Mouse (Mus musculus) gastrocnemius, adult 18-20 months (tissue): ENCODE data around the gene Nars2. TPM values are rescaled to one million over a fixed set of nuclear protein-coding genes. Genes with fewer than 3 reads are reported as not detected.

Source experiments
- DNase-seq: peaks from one replicate; pipeline ENCODE4 v3.0.0; 2021; ENCODE audit warnings: low spot score
- total RNA-seq, 2 experiments: library from RNA; stranded (reverse); gene quantifications; 2 replicates each; pipeline ENCODE4 v1.2.3; 2021

Nars2 gene
- total RNA-seq, 2 experiments from 2014 or later = 6.1 to 8.5 TPM

DNA sequence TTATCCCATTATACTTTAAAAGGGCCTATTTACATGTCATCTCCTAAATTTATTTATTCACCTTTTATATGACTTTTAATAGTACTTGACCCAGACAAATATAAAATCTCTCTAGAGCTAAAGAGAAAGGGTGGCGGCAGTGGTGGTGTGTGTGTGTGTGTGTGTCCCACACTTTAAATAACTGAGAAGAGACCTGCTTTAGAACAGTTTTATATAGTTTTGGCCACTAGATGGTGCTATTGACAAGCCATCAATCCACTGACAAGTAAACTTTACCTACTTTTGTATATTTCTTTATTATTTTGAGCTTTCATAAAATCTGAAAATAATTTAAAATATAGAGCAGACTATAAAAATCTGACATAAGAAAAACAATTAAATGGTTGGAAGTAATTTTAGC lies 19.1 kb downstream of the Nars2 start:
- peak; percentile 61 for DNase-seq

DNA sequence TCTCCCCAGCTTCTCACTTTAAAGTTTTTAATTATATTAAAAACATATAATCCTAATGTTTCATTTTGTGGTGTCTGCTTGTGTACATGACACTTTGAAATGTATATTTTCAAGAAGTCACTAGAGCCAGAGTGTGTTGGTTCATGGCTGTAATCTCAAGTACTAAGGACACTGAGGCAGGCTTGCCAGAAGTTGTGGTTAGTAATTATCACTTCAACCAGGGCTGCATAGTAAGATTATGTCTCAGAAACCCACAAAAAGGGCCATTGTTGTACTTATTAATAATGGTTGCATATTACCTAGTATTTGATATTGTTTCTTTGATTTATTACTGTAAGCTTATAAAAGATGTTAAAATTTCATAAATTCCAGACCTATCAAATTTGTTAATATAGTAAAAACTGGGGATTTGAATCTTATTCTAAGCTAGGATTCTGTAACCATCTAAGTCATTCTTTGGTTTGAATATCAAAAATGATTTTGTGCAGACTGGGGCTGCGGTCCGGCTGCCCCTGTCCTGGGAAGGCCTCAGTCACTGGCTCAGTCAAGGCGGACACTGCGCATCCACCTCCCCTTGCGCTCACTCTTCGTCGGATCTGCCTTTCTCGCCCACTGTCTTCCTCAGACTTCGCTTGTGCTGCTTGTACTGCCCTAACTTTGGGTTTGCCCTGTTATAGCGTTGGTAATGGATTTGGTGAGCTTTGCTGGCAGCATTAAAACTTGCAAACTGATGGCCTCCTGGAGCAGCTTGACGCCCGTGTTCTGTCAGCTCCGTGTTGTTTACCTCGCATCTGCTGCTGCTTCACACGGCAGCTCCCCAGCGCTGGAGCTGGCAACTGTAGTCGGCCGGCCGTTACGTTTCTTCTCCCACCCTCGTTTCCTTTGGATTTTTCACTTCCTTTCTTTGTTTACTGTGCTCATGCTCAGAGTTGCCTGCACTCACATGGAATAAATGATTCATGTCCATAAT lies 20.0 kb downstream of the Nars2 start:
- DNase-seq = no peak

DNA sequence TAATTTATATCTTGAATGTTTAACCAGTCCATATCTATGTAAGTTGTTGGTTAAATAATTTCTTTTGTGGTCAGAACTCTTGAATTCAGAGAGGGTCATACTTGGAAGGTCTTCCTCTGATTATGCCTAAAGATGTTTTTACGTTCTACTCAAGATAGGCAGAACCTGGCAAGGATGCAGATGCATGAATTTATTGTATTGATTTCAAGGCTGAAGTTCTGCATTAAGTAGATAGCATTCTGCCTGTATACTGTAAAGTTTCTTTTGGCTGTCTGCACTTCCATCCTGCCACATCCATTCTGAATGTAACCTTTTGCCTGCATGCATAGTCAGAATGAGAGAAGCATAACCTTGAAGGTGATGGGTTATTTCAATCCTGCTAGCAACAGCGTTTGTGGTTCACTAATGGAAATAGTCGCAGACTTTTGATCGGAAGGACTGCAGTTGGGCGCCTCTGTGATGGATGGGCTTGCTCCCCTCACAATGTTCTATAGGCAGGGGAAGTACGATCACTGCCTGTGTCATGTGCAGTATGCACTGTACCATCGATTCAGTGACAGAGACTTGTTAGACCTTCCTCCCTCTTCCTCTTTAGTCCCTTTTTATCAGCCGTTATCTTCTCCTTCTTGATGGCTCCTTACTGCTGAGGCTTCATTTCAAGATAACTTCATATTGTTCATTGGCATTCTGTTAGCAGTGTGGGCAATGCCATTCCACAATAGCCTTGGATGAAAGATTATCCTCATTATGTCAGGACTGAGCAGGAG lies 21.0 kb downstream of the Nars2 start:
- DNase-seq = no peak

DNA sequence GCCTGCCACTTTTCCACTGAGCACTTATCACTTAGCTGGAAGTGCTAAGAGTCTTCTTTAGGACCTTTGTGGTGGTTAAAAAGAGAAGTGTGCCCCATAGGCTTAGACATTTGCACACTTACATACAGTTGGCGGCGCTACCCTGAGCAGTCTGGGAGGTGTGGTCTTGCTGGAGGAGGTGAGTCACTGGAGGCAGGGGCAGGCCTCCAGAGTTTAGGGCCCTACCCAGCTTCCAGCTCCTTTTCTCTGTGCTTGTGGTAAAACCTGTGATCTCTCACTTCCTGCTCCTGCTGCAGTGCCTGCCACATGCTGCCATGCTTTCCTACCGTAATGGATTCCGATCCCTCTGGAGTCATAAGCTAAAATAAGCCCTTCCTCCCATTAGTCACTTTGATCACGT lies 24.6 kb downstream of the Nars2 start:
- peak; percentile 16 for DNase-seq

DNA sequence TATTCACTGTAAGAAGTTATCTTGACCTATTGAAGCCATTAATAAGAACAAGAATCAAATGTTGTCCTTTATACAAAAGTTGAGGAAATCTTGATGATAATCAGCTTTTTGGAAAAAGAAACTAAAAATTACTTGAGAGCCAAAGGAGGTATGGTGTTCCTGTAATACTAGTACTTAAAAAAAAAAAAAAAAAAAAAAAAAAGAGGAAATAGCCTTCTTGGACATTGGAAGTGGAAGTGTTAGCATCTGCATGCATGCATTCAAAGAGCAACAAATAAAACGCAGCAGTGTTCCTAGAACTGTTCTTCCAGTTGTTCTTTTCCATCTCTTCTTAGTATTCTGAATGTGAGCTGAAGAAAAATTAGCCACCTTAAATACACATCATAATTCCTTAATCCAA lies 25.9 kb downstream of the Nars2 start:
- DNase-seq = no peak

DNA sequence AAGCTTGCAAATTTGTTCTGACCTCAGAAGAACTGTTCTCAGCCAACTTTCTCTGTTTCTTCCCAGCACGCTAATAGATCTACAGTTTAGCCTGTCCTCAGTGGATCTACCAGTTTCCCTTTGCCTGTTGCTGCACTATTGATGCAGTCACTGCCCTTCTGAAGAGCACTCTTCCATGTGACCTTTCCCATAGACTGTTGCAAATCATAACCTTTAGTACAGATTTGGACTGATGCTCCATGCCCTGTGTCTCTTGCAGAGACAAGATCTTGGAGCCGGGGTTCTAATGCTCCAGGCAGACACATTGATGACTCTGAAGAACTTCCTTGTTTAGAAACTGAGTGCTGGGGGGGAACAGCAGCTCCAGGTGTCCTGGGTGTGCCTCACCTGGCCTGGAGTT lies 30.1 kb downstream of the Nars2 start:
- no peak for DNase-seq

DNA sequence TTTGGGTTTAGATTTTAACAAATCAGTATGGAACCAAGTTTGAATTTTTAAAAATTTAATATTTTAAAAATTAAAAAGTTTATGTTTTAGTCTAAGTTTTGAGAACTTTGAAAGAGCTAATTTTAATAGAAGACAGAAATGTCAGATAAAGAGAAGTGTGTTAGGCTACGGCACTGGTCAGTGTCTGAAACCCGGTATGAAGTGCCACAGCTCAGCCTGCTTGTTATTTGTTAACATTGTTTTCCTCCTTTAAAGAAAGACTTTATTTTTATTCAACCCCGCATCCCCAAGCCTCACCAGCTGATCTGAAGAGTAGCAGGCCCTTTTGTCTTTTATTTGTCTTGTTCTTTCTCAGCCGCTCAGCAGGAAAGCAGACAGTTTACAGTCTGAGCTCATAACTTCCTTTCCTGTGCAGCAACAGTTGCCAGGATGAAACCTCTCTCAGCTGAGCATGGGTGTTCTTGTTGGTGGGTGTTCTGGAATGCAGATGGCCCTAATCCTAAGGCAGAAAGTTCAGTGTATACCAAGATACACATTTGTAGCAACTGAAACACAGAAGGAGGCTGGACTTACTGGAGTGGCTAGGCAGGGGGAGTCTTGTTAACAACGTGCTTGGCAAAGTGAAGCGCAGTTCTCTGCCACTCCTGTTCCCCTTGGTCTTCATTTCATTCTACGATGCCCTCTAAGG lies 32.5 kb downstream of the Nars2 start:
- no peak for DNase-seq

DNA sequence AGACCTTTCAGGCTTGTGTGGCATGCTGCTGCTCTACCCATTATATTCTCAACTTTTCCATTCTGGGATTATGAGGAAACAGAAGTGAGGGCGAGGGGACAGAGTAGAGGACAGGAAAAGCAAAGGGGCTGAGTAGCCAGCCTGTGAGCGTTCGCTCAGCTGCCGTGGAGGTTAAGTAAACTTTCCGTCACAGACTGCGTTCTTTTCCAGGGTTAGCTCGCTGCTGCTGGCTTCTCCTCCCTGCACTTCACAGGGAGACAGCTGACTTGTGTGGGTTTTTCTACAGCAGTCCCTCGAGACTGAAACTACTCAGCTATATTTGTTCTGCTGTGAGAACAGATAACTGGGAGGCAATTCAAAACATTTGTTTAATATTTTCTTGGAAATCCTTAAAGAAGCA lies 34.5 kb downstream of the Nars2 start:
- peak; percentile 42 for DNase-seq

DNA sequence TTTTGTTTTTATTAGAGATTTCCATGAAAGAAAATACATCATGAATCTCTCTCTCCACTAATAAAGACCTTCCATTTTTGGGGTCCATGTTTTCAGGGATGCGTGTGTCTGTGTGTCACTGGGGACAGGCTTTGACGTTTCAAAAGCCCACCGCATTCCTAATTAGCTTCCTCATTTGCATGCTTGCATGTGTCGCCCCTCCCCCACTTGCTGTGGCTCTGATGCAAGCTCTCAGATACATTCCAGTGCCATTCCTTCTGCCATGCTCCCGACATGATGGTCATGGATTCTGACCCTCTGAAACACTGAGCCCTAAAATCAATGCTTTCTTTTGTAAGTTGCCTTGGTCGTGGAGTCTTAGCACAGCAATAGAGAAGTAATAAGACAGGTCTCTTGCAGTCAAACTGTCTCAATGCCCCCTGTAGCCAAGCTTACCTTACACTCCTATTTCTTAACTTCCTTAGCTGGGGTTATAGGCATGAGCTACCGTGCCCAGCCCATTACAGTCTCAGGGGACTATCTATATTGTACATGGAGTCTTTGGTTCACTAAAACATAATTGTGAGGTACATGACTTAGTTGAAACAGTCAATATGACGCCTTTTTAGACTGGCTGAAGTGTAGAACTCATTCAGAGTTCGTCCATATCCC lies 35.6 kb downstream of the Nars2 start:
- DNase-seq = no peak

DNA sequence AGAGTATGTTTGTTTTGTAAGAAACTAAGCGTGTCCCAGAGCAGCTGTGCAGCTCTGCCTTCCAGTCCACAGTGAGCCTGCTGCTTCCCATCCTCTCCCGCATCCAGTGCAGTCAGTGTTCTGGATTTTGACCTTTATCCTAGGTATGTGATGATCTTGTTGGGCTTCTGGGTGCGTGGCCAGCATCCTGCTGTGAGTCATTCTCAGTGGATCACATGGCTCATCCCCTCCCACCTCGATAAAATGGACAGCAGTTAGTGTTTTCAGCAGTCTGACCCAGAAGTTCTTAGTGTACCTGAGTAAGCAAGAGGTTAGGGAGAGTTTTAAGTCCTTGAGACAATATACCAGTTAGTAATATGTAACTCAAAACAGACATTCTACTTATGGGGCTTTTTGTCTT lies 36.4 kb downstream of the Nars2 start:
- no peak for DNase-seq

DNA sequence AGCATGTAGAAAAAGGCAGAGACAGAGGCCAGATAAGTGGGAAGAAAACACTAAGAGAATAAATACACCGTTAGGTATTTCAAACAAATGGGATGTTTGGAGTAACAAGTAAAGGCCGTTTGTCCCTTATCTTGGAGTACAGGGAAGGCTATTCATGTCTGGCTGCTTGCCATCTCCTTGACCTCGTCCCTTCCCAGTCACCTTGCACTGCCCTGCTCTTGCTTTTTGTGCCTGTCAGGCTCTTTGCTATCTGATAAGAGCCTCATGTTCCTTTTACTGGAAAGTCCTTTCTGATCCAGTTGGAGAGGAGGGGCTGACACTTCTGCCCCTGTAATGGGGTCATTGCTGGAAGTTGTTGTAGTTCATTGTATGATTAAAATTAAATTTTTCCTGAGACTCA lies 61.7 kb downstream of the Nars2 start:
- DNase-seq = no peak

DNA sequence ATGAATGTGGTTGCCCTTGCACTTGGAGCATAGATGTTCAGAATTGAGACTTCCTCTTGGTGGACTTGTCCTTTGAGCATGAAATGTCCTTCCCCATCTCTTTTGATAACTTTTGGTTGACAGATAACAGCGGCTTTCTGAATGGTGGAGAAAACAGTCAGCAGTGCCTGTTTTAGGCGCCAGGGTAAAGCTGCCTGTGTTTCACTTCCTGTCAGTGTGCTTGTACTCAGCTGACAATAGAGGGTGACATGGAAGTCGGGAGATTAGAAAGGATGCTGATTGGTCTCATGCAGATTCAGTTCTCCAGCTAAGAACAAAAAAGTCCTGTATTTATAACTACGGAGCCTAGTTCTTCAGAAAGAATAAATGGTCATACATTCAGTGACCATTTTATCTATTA lies 66.7 kb downstream of the Nars2 start:
- DNase-seq = no peak

DNA sequence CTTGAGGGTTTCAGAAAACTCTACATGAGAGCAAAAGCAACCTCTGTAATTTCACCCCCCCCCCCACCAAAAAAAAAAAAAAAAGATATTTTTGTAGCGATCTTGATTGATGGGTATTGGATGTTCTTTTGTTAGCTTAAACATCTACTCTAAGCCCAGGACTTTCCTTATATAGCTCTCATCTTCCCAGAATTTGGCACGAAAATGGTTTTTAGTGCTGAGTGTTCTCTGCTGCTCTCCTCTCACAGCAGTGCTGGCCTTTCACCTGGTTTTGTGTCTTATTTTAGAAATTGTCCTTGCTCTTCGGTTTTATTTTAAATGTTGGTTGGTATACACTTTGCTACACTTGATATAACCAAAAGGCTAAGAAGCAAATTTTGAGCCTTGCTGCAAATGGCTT lies 67.1 kb downstream of the Nars2 start:
- no peak for DNase-seq

DNA sequence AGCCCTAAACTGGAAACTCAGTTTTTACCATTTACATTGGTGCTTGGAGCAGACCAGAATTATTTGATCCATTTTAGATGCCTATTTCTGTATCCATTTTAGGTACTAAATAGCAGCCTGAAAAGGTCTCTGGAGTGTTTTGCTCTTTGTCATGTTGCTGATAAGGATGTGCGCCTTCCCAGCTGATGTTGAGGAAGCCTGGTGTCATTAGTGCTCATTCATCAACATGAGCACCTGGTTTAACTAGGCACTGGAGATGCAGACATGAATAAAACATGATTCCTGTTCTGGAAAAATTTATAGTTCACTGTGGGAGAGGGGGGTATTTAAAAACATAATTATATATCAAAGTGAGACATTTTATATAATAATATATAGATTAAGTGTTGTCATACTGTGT lies 68.0 kb downstream of the Nars2 start:
- DNase-seq = no peak

DNA sequence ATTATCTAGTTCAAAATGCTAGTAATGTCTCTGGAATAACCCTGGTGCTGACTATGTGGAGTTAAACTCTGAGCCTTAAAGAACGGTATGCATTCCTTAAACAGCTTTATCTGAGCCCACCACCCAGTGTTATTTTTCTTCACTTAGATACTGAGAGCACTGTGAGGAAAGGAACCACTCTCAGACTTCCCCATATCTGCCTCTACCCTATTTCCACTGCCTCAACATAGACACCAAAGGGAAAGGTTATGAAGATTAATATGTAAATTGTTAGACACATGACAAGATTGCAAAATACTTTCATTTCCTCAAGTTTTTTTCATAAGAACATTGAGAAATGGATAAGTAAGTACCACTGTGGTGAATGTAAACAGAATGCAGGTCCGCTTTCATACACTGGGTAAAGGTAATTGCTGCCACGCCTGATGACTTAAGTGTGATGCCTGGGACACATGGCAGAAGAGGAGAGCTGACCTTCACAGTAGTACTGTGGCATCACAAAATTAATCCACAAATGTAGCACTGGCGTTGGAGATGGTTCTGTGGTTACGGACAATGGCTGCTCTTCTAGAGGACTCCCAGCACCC lies 75.6 kb downstream of the Nars2 start:
- no peak for DNase-seq

DNA sequence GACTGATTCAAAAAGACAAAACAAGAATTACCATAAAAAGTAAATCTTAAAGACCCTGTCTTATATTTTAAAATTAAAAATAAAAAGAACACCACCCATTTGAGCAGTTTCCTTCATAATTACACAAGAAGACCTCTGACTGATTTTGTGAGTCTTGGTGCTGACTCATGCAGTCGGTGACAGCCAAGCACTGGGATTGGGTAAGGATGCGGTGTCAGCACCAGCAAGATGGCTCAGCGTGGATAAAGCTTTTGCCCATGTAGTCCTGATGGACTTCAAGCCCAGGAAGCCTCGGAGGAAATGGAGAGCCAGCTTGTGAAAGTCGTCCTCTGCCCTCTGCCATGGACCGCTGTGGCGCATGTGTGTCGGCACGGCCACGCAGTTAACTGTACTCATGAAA lies 77.8 kb downstream of the Nars2 start:
- DNase-seq = no peak

DNA sequence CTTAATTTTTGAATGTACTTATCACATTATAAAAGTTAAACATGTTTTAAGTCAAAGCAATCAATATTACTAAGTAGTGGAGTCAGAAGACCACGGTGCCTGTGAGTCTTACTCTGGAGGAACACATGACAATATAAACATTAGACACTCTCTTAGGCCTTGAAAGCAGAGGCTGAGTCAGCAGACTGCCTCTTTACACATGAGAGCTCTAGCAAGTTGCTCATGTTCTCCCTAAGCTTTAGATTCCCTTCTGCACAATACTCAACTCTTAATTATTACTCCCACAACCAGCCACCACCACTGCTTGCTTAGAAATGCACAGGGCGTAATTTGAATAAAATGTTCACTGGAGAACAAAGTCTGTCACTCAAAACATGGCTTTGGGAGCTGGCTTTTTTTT lies 81.1 kb downstream of the Nars2 start:
- no peak for DNase-seq

DNA sequence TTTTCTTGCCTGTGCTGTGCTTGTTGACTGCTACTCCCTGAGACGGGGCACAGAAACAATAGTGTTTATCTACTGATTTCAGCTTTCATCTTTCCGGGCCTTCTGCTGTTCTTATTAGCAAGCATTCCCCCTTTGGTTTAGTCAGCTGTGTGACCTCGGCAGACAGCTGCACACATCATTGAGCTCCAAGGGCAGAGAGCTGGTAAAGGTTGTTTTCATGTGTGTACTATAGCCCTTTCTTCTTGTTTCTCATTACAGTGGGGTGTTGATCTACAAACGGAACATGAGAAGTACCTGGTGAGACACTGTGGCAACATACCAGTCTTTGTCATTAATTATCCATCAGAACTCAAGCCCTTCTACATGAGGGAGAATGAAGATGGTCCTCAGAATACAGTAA lies 88.3 kb downstream of the Nars2 start:
- no peak for DNase-seq

DNA sequence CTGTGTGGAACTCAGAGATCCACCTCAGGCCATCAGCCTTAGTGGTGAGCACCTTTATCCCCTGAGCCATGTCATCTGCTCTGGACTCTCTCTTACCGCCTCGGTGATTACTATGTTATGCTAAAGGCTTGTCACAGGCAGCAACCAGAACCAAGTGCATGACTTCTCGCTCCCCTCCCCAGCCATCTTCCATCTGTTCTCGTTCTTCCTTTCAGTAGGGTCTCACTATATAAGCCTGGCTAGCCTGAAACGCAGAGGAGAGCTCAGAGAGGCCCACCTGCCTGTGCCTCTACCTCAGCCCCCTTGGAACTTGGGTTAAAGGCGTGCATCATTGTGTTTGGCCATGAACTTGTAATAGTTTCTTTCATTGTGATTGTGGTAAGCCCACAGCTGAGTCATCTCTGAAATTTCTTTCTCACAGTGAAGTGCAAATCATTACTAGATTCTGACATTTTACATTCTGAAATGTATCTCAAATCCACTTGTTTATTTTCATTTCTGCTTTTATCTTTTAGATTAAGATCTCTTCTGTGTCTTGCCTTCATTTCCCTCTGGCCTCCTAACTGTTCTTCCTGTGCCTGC lies 90.7 kb downstream of the Nars2 start:
- no peak for DNase-seq

DNA sequence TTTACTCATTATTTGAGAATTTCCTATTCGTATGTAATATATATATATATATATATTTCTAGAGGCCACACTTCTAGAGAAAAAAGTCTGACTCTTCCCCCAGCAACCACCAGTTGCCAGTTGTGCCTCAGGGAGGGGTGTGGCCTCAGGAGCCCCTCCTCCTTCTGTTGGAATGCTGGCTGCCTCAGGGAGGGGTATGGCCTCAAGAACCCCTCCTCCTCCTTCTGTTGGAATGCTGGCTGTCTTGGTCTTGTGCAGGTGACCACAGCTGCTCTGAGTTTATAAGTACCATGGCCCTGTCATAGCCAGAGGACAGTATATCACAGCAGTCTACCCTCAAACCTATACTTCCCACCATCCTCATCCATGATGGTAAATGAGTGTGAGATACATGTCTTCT lies 91.7 kb downstream of the Nars2 start:
- DNase-seq = no peak

DNA sequence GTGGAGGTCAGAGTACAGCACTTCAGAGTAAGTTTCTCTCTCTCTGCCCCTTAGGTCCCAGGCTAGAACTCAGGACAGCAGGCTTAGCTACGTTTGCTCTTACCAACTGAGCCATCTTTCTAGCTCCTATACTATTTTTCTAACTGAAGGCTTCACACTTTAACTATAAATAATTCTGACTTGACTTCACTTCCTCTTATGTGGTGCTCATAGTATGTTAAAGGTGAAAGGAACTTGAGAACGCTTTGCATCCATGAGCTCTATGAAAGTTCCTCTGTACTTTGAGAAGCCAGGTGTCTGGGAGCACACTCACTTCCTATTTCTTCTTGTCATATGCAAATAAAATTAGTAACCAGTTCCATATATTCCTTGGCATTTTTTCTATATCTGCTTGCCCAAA lies 109.7 kb downstream of the Nars2 start:
- no peak for DNase-seq
